Mouse (Mus musculus) testis, adult 2 months (tissue): ENCODE results near the gene Papola.

Experiments used
- CTCF ChIP-seq: fragments of 200-500 bp; IDR thresholded peaks from 2 replicates; pipeline ENCODE4 v1.5.1; 2012; ENCODE audit warnings: low read depth, mild to moderate bottlenecking, inconsistent platforms, low read length, moderate library complexity; ENCODE audit not compliant: control insufficient read depth, insufficient read depth, insufficient replicate concordance
- POLR2A ChIP-seq: fragments of 200-500 bp; IDR thresholded peaks from 2 replicates; pipeline ENCODE4 v1.6.1; 2012; ENCODE audit warnings: low read depth, mild to moderate bottlenecking, inconsistent platforms, low read length, moderate library complexity; ENCODE audit not compliant: control insufficient read depth

GRCm38 (mm10) chr12:105876931-105877330, 92.4 kb downstream of the Papola start:
- TF ChIP-seq POLR2A, result no peak
- no peak for TF ChIP-seq CTCF
